Mouse (Mus musculus) neural tube, embryonic 15.5 days (tissue): Measurements from ENCODE around the gene Rgr. TPM values are rescaled to one million over a fixed set of nuclear protein-coding genes. Genes with fewer than 3 reads are reported as not detected.

Source experiments
- ATAC-seq: fragments of 200-750 bp; cut with Nextera tagmentation; 2 replicates; pipeline ENCODE4 v1.8.0; 2017; ENCODE audit warnings: mild to moderate bottlenecking, moderate TSS enrichment, moderate library complexity; ENCODE audit not compliant: low FRiP score
- H3K27ac ChIP-seq: fragments of 300-500 bp; sonication (generic); replicated peaks from 2 replicates; pipeline ENCODE4 v1.5.1; 2015; ENCODE audit warnings: mild to moderate bottlenecking, inconsistent platforms
- H3K27me3 ChIP-seq: fragments of 300-500 bp; sonication (generic); replicated peaks from 2 replicates; pipeline ENCODE4 v1.6.1; 2015; ENCODE audit warnings: inconsistent platforms
- H3K36me3 ChIP-seq: fragments of 300-500 bp; sonication (generic); 2 replicates; pipeline ENCODE4 v1.6.1; 2015; ENCODE audit warnings: inconsistent platforms
- H3K4me1 ChIP-seq: fragments of 300-500 bp; sonication (generic); 2 replicates; pipeline ENCODE4 v1.6.1; 2015; ENCODE audit warnings: inconsistent platforms
- H3K4me2 ChIP-seq: fragments of 300-500 bp; sonication (generic); 2 replicates; pipeline ENCODE4 v1.6.1; 2015; ENCODE audit warnings: inconsistent platforms, mild to moderate bottlenecking, moderate library complexity
- H3K4me3 ChIP-seq: fragments of 300-500 bp; sonication (generic); replicated peaks from 2 replicates; pipeline ENCODE4 v1.5.1; 2015; ENCODE audit warnings: mild to moderate bottlenecking, inconsistent platforms
- H3K9ac ChIP-seq: fragments of 300-500 bp; sonication (generic); replicated peaks from 2 replicates; pipeline ENCODE4 v1.6.1; 2015; ENCODE audit warnings: mild to moderate bottlenecking, inconsistent platforms
- H3K9me3 ChIP-seq: fragments of 300-500 bp; sonication (generic); replicated peaks from 2 replicates; pipeline ENCODE4 v1.6.1; 2016; ENCODE audit warnings: inconsistent platforms
- WGBS: fragments of 180-500 bp; shearing (Covaris S2); methylation state at CpG from one replicate; pipeline ENCODE4 v1.1.7; 2015; ENCODE audit warnings: mixed read lengths; 5-methylcytosine and 5-hydroxymethylcytosine counted together
- polyA plus RNA-seq: library from polyadenylated mRNA; unstranded; fragments of >200 nt; fragmentation: Nextera tagmentation; extraction: Ambion mirVana; gene quantifications from 2 replicates; pipeline ENCODE4 v1.2.1, GENCODE M21; 2015

The Rgr gene
- polyA plus RNA-seq = not detected in 2 replicates

DNA sequence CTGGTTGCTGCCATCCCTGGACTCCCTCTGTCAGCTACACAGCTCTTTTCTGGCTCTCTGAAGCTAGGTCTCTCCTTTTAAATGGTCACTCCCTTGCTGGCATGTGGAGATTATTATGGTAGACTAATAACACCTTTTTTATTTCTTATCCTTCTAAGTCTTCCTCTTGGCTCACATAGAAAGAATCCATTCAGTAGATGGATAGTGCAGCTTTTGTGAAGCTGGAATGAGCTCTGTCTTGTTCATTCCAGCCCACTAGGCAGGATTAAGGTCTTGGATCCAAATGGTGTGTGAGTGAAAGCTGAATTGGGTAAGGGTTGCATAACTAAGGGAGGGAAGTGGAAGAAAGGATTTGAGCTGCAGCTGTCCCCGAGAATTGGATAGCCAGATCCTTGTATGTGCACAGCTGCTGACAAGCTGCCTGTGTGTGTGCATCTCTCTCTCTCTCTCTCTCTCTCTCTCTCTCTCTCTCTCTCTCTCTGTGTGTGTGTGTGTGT is at the start of gene Rgr:
TSS of gene Rgr (minus strand) at position 51 of the 497 bp plus-strand sequence.
- Histone ChIP-seq H3K4me3 (no peak within 1 kb of the TSS), H3K27ac (no peak within 1 kb of the TSS), H3K4me2 (no peak within 1 kb of the TSS), H3K36me3 (no peaks in the 10 kb centered on the region), H3K27me3 (no peaks in the 10 kb centered on the region), H3K4me1 (no peaks in the 10 kb centered on the region), H3K9me3 (no peaks in the 10 kb centered on the region), H3K9ac (no peak within 1 kb of the TSS)
- no peak for ATAC-seq
- 52% methylated on average over 1 of the region's 1 CpGs for WGBS

DNA sequence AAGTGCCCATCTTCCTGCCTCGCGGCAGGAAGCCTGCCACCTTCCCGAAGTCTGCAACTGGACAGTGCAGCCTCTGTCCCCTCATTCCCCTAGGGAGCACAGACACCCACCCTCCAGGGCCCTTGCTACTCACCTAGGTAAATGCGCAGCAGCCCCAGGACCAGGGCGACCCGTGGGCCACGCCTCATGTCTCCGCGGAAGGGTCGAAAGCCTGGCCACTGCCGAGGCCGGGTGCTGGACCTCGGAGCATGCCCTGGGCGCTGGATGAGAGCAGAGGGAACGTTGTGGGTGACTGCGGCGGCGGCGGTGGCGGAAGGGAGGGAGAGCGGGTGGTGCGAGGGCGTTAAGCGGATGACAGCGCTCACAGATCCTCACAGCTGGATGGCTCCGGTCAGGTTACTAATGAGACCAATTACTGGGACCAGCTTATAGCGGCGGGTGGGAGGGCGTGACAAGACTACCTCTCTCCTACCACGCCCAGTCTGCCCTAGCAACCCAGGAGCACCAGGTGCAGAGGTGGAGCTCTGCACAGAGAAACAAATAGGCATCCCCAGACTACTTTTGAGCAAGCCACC is 49.3 kb upstream of the Rgr start, which contains the start of gene Cdhr1:
TSS of gene Cdhr1 (minus strand) at position 392 of the 575 bp plus-strand sequence.
- peak; percentile 67 for ATAC-seq
- no peaks in the 10 kb centered on the region for H3K36me3 ChIP-seq
- H3K27me3 ChIP-seq = peaks cover 10% of the 10 kb centered on the region
- H3K9ac ChIP-seq = peak within 1 kb of the TSS; percentile 60
- peak within 1 kb of the TSS; percentile 50 for H3K4me3 ChIP-seq
- WGBS = 1% methylated on average over 29 of the region's 30 CpGs
- H3K9me3 ChIP-seq = no peaks in the 10 kb centered on the region
- peaks cover 11% of the 10 kb centered on the region for H3K4me1 ChIP-seq
- H3K27ac ChIP-seq = no peak within 1 kb of the TSS
- peak within 1 kb of the TSS; percentile 92 for H3K4me2 ChIP-seq

DNA sequence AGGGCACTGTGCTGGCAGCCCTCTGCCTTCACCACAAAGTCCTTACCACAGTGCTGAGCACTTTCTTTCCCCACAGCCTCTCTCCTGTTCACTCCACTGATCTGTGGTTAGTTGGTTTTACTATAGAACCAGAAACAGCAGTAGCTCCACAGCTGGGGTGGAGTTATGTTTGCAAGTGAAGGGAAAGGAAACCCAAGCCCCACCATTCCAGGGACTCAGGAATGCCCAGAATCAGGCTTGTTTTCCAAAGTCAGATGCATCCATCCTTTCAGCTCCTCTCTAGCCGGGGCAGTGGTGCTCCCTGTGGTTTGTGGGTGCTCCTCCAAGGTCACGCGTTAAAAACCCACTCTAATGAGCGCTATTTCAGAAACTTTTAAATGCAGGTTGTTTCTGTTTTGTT is 46.8 kb upstream of the Rgr start:
- no peak for ATAC-seq
- Histone ChIP-seq H3K27me3 (peaks cover 10% of the 10 kb centered on the region), H3K27ac (no peak overlapping the region), H3K36me3 (no peaks in the 10 kb centered on the region), H3K4me2 (no peak overlapping the region), H3K4me1 (peaks cover 11% of the 10 kb centered on the region), H3K9ac (no peak overlapping the region), H3K4me3 (no peak overlapping the region), H3K9me3 (no peaks in the 10 kb centered on the region)
- 90% methylated on average over 4 of the region's 4 CpGs for WGBS

DNA sequence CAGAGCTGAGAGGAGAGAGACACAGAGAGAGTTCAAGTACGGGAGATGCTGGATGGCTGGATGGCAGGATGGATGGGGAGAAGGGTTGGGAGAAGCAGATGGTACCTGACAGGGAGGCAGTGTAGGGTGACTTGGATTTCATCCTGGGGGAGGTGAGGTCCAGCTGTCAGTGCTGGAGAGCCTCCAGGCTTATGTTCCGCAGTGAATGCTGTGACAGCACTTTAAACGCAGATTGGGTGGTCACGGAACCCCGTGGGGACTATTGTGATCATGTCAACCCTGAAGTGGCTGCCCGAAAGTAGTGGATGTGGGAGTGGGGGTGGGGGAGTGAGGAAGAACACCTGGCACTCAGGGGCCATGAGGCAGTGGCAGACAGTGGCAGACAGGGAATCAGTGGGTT is 45.7 kb upstream of the Rgr start:
- WGBS = 55% methylated on average over 6 of the region's 6 CpGs

DNA sequence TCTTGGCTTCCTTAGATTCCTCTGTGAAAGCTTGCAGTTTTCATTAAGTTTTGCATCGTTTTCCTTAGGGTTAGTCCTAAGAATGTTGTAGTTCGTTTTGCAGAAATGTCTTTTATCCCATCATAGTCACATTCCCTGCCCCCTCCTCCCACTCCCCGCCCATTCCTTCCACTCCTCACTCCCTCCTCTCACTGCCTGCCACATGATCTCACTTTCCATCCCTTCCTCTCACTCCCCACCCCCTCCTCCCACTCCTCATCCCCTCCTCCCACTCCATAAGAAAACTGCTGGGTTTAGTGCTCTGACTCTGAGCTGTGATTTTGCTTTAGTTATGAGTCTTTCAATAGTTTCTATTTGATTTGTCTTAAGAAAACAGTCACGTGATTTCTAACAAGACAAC is 35.0 kb upstream of the Rgr start:
- Histone ChIP-seq H3K4me3 (no peak overlapping the region), H3K9me3 (no peaks in the 10 kb centered on the region), H3K36me3 (no peaks in the 10 kb centered on the region), H3K4me1 (no peaks in the 10 kb centered on the region), H3K4me2 (no peak overlapping the region), H3K27me3 (no peaks in the 10 kb centered on the region), H3K9ac (no peak overlapping the region), H3K27ac (no peak overlapping the region)
- ATAC-seq = no peak
- 39% methylated on average over 4 of the region's 4 CpGs for WGBS

More for the DNA sequence above, 45.7 kb upstream of the Rgr start:
- H3K4me2 ChIP-seq = no peak overlapping the region
- H3K9me3 ChIP-seq = no peaks in the 10 kb centered on the region
- H3K4me1 ChIP-seq = peaks cover 11% of the 10 kb centered on the region
- no peak for ATAC-seq
- H3K27me3 ChIP-seq = peaks cover 9% of the 10 kb centered on the region
- no peak overlapping the region for H3K4me3 ChIP-seq
- no peaks in the 10 kb centered on the region for H3K36me3 ChIP-seq
- no peak overlapping the region for H3K27ac ChIP-seq
- H3K9ac ChIP-seq = no peak overlapping the region

GRCm38 (mm10) chr14:37080724-37081123 is 32.0 kb upstream of the Rgr start:
- no peak for ATAC-seq
- H3K9ac ChIP-seq = no peak overlapping the region
- H3K4me3 ChIP-seq = no peak overlapping the region
- no peaks in the 10 kb centered on the region for H3K9me3 ChIP-seq
- H3K27me3 ChIP-seq = no peaks in the 10 kb centered on the region
- no peaks in the 10 kb centered on the region for H3K4me1 ChIP-seq
- H3K36me3 ChIP-seq = no peaks in the 10 kb centered on the region
- no peak overlapping the region for H3K27ac ChIP-seq
- no peak overlapping the region for H3K4me2 ChIP-seq
- 92% methylated on average over 1 of the region's 1 CpGs for WGBS

GRCm38 (mm10) chr14:37068516-37068915 is 19.8 kb upstream of the Rgr start:
- 20% methylated on average over 9 of the region's 9 CpGs for WGBS

GRCm38 (mm10) chr14:37067629-37068028 is 18.9 kb upstream of the Rgr start, which contains the start of gene Lrit2:
TSS of gene Lrit2 (plus strand) at chr14:37067929.
- no peaks in the 10 kb centered on the region for H3K27me3 ChIP-seq
- no peak for ATAC-seq
- H3K4me3 ChIP-seq = no peak within 1 kb of the TSS
- H3K4me2 ChIP-seq = no peak within 1 kb of the TSS
- 75% methylated on average over 5 of the region's 5 CpGs for WGBS
- no peaks in the 10 kb centered on the region for H3K9me3 ChIP-seq
- H3K36me3 ChIP-seq = no peaks in the 10 kb centered on the region
- H3K27ac ChIP-seq = no peak within 1 kb of the TSS
- H3K9ac ChIP-seq = no peak within 1 kb of the TSS
- no peaks in the 10 kb centered on the region for H3K4me1 ChIP-seq

More at GRCm38 (mm10) chr14:37068516-37068915, 19.8 kb upstream of the Rgr start:
- no peaks in the 10 kb centered on the region for H3K27me3 ChIP-seq
- H3K4me1 ChIP-seq = no peaks in the 10 kb centered on the region
- no peaks in the 10 kb centered on the region for H3K9me3 ChIP-seq
- no peak overlapping the region for H3K4me2 ChIP-seq
- ATAC-seq = no peak
- no peak overlapping the region for H3K4me3 ChIP-seq
- H3K27ac ChIP-seq = no peak overlapping the region
- H3K36me3 ChIP-seq = no peaks in the 10 kb centered on the region
- no peak overlapping the region for H3K9ac ChIP-seq

GRCm38 (mm10) chr14:37066636-37067035 is 17.9 kb upstream of the Rgr start:
- no peak overlapping the region for H3K9ac ChIP-seq
- no peak overlapping the region for H3K4me2 ChIP-seq
- no peak overlapping the region for H3K4me3 ChIP-seq
- ATAC-seq = no peak
- H3K27me3 ChIP-seq = no peaks in the 10 kb centered on the region
- no peak overlapping the region for H3K27ac ChIP-seq
- WGBS = 75% methylated on average over 2 of the region's 2 CpGs
- no peaks in the 10 kb centered on the region for H3K9me3 ChIP-seq
- H3K36me3 ChIP-seq = no peaks in the 10 kb centered on the region
- H3K4me1 ChIP-seq = no peaks in the 10 kb centered on the region

DNA sequence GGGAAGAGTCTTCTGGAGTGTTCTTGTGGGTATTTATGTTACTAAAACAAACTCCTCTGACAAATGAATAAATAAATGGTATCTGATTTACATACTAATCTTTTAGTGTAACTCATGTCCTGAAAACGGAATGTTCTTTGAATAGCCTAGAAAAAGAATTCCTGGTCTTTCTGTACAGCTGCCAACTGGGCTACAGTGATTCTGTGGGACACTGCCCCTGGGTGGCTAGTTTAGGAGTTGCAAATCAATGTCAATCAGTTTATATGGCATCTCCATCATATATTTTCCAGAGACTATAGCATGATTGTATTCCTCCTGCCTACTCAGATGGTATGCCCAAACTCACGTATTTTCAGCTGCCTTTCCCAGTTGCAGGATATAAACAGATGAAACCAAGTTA is 16.1 kb upstream of the Rgr start:
- ATAC-seq = no peak

GRCm38 (mm10) chr14:37034432-37034831 is 14.3 kb downstream of the Rgr start:
- H3K4me2 ChIP-seq = no peak overlapping the region
- no peak overlapping the region for H3K9ac ChIP-seq
- no peaks in the 10 kb centered on the region for H3K27me3 ChIP-seq
- peaks cover 5% of the 10 kb centered on the region; the same call in 1 of the 2 replicates for H3K4me1 ChIP-seq
- no peaks in the 10 kb centered on the region for H3K9me3 ChIP-seq
- 43% methylated on average over 5 of the region's 5 CpGs for WGBS
- H3K27ac ChIP-seq = no peak overlapping the region
- H3K36me3 ChIP-seq = no peaks in the 10 kb centered on the region
- no peak for ATAC-seq
- no peak overlapping the region for H3K4me3 ChIP-seq

More for the DNA sequence above, 16.1 kb upstream of the Rgr start:
- WGBS = 50% methylated on average over 2 of the region's 2 CpGs
- H3K4me2 ChIP-seq = no peak overlapping the region
- H3K27me3 ChIP-seq = no peaks in the 10 kb centered on the region
- no peak overlapping the region for H3K27ac ChIP-seq
- H3K9ac ChIP-seq = no peak overlapping the region
- H3K9me3 ChIP-seq = no peaks in the 10 kb centered on the region
- H3K36me3 ChIP-seq = no peaks in the 10 kb centered on the region
- no peak overlapping the region for H3K4me3 ChIP-seq
- no peaks in the 10 kb centered on the region for H3K4me1 ChIP-seq

GRCm38 (mm10) chr14:37033241-37033640 is 15.5 kb downstream of the Rgr start:
- 19% methylated on average over 7 of the region's 7 CpGs for WGBS
- no peaks in the 10 kb centered on the region for H3K36me3 ChIP-seq
- no peak overlapping the region for H3K27ac ChIP-seq

More at GRCm38 (mm10) chr14:37033241-37033640, 15.5 kb downstream of the Rgr start:
- no peak overlapping the region for H3K4me2 ChIP-seq
- H3K4me3 ChIP-seq = no peak overlapping the region
- no peaks in the 10 kb centered on the region for H3K27me3 ChIP-seq
- H3K9ac ChIP-seq = no peak overlapping the region
- ATAC-seq = peak; percentile 75
- H3K4me1 ChIP-seq = peaks cover 5% of the 10 kb centered on the region; the same call in 1 of the 2 replicates
- no peaks in the 10 kb centered on the region for H3K9me3 ChIP-seq
